Mouse (Mus musculus) forebrain, embryonic 13.5 days (tissue): Measurements from ENCODE around the gene Ppp1r21. TPM values are rescaled to one million over a fixed set of nuclear protein-coding genes. Genes with fewer than 3 reads are reported as not detected.

Experiments used
- ATAC-seq: fragments of 200-750 bp; cut with Nextera tagmentation; 2 replicates; pipeline ENCODE4 v1.8.0; 2017
- H3K27ac ChIP-seq: fragments of 300-500 bp; sonication (generic); 2 replicates; pipeline ENCODE4 v1.5.1; 2015; ENCODE audit warnings: inconsistent platforms, mild to moderate bottlenecking, moderate library complexity
- H3K27me3 ChIP-seq: fragments of 300-500 bp; sonication (generic); 2 replicates; pipeline ENCODE4 v1.6.1; 2015; ENCODE audit warnings: mild to moderate bottlenecking, inconsistent platforms
- H3K36me3 ChIP-seq: fragments of 300-500 bp; sonication (generic); 2 replicates; pipeline ENCODE4 v1.6.1; 2015; ENCODE audit warnings: mild to moderate bottlenecking, inconsistent platforms; ENCODE audit not compliant: poor library complexity, severe bottlenecking
- H3K4me1 ChIP-seq: fragments of 300-500 bp; sonication (generic); 2 replicates; pipeline ENCODE4 v1.6.1; 2015; ENCODE audit warnings: inconsistent platforms
- H3K4me2 ChIP-seq: fragments of 300-500 bp; sonication (generic); 2 replicates; pipeline ENCODE4 v1.6.1; 2015; ENCODE audit warnings: inconsistent platforms, mild to moderate bottlenecking, moderate library complexity
- H3K4me3 ChIP-seq: fragments of 300-500 bp; sonication (generic); 2 replicates; pipeline ENCODE4 v1.5.1; 2015; ENCODE audit warnings: mild to moderate bottlenecking, inconsistent platforms
- H3K9ac ChIP-seq: fragments of 300-500 bp; sonication (generic); 2 replicates; pipeline ENCODE4 v1.6.1; 2015; ENCODE audit warnings: mild to moderate bottlenecking, inconsistent platforms
- H3K9me3 ChIP-seq: fragments of 300-500 bp; sonication (generic); replicated peaks from 2 replicates; pipeline ENCODE4 v1.6.1; 2016; ENCODE audit warnings: inconsistent platforms
- WGBS: fragments of 180-500 bp; shearing (Covaris S2); methylation state at CpG from one replicate; pipeline ENCODE4 v1.1.7; 2015; 5-methylcytosine and 5-hydroxymethylcytosine counted together
- polyA plus RNA-seq: library from polyadenylated mRNA; unstranded; fragments of >200 nt; fragmentation: Nextera tagmentation; extraction: Ambion mirVana; gene quantifications from 2 replicates; pipeline ENCODE4 v1.2.1, GENCODE M21; 2015

Gene Ppp1r21
- 22.4 and 24.7 TPM in 2 replicates for polyA plus RNA-seq

GRCm38 (mm10) chr17:88529519-88530235 is at the start of gene Ppp1r21:
Ppp1r21 (plus strand) TSS chr17:88530118.
- 6% methylated on average over 47 of the region's 49 CpGs for WGBS
- no peaks in the 10 kb centered on the region for H3K36me3 ChIP-seq
- H3K4me3 ChIP-seq, result peak within 1 kb of the TSS; percentile 61
- H3K27ac ChIP-seq, result peak within 1 kb of the TSS; percentile 88
- peak within 1 kb of the TSS; percentile 75 for H3K9ac ChIP-seq
- no peaks in the 10 kb centered on the region for H3K9me3 ChIP-seq
- H3K4me1 ChIP-seq, result peaks cover 15% of the 10 kb centered on the region
- ATAC-seq, result peak; percentile 97
- H3K4me2 ChIP-seq, result peak within 1 kb of the TSS; percentile 80
- H3K27me3 ChIP-seq, result 0 out of 2 replicates have a peak, but pooled peaks cover 3% of the 10 kb centered on the region

GRCm38 (mm10) chr17:88480369-88480768 is 49.5 kb upstream of the Ppp1r21 start:
- H3K9ac ChIP-seq, result no peak overlapping the region

GRCm38 (mm10) chr17:88481062-88481461 is 48.9 kb upstream of the Ppp1r21 start:
- Histone ChIP-seq H3K27me3 (no peaks in the 10 kb centered on the region), H3K27ac (no peak overlapping the region), H3K4me1 (no peaks in the 10 kb centered on the region), H3K9ac (no peak overlapping the region), H3K4me2 (no peak overlapping the region), H3K36me3 (peaks cover 7% of the 10 kb centered on the region; the same call in 1 of the 2 replicates), H3K4me3 (no peak overlapping the region), H3K9me3 (no peaks in the 10 kb centered on the region)
- ATAC-seq, result no peak
- WGBS, result 89% methylated on average over 2 of the region's 2 CpGs

More at GRCm38 (mm10) chr17:88480369-88480768, 49.5 kb upstream of the Ppp1r21 start:
- no peak overlapping the region for H3K27ac ChIP-seq
- ATAC-seq, result no peak
- H3K27me3 ChIP-seq, result no peaks in the 10 kb centered on the region
- H3K4me1 ChIP-seq, result no peaks in the 10 kb centered on the region
- 92% methylated on average over 10 of the region's 10 CpGs for WGBS
- peaks cover 7% of the 10 kb centered on the region; the same call in 1 of the 2 replicates for H3K36me3 ChIP-seq
- H3K9me3 ChIP-seq, result no peaks in the 10 kb centered on the region
- no peak overlapping the region for H3K4me3 ChIP-seq
- no peak overlapping the region for H3K4me2 ChIP-seq

DNA sequence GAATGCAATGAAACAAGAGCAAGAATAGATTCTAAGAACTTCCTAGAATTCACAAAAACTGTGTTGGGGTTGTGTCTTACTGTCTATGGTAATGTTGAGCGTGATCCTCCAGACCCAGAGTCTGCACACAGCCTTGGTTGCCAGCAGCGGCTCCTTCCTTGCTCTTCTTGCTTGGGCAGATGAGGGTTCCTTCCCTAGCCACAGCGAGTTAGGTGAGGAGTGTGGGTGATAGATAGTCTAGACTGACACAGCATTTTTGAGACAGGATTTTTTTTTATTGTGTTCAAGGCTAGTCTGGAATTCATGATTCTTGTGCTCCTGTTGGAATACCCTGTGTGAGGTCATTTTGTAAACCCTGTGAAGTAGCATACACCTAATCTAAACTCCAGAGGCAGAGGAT is 48.3 kb upstream of the Ppp1r21 start:
- Histone ChIP-seq H3K27me3 (no peaks in the 10 kb centered on the region), H3K4me3 (no peak overlapping the region), H3K9ac (no peak overlapping the region), H3K4me2 (no peak overlapping the region), H3K27ac (no peak overlapping the region), H3K36me3 (peaks cover 11% of the 10 kb centered on the region), H3K4me1 (no peaks in the 10 kb centered on the region), H3K9me3 (no peaks in the 10 kb centered on the region)
- ATAC-seq, result no peak
- WGBS, result 93% methylated on average over 3 of the region's 3 CpGs

- Histone ChIP-seq H3K4me1 (no peaks in the 10 kb centered on the region), H3K4me2 (no peak overlapping the region), H3K9me3 (no peaks in the 10 kb centered on the region), H3K27me3 (no peaks in the 10 kb centered on the region), H3K27ac (no peak overlapping the region), H3K4me3 (no peak overlapping the region), H3K36me3 (peaks cover 7% of the 10 kb centered on the region), H3K9ac (no peak overlapping the region)
- ATAC-seq, result no peak
- 94% methylated on average over 11 of the region's 11 CpGs for WGBS
Observed at GRCm38 (mm10) chr17:88484539-88484938, 45.4 kb upstream of the Ppp1r21 start.

DNA sequence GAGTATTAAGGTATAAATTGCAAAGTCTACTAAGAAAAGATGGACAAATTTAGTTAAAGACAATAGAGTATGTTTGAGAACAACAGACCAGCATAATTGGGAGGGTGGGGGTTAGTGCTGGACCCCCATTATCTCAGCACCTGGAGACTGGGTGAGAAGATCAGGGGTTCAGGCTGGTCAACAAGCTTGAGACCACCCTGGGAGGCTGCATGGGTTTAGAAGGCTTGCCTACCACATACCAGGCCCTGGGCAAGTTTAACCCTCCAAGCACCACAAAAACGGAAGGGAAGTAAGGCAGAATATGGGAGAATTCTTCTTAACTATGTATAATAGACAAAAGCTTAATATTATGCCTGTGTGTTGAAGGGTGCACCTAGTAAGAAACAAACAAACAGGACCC is 45.0 kb upstream of the Ppp1r21 start:
- Histone ChIP-seq H3K4me3 (no peak overlapping the region), H3K27me3 (no peaks in the 10 kb centered on the region), H3K9ac (no peak overlapping the region), H3K4me1 (no peaks in the 10 kb centered on the region), H3K4me2 (no peak overlapping the region), H3K36me3 (peaks cover 7% of the 10 kb centered on the region), H3K9me3 (no peaks in the 10 kb centered on the region), H3K27ac (no peak overlapping the region)
- 73% methylated on average over 1 of the region's 1 CpGs for WGBS
- ATAC-seq, result no peak

- peaks cover 19% of the 10 kb centered on the region for H3K36me3 ChIP-seq
- H3K9ac ChIP-seq, result no peak overlapping the region
- H3K27ac ChIP-seq, result no peak overlapping the region
- H3K9me3 ChIP-seq, result no peaks in the 10 kb centered on the region
- no peak overlapping the region for H3K4me2 ChIP-seq
- H3K4me3 ChIP-seq, result no peak overlapping the region
- ATAC-seq, result no peak
- peaks cover 23% of the 10 kb centered on the region for H3K4me1 ChIP-seq
- WGBS, result 85% methylated on average over 10 of the region's 10 CpGs
- H3K27me3 ChIP-seq, result no peaks in the 10 kb centered on the region
Observed at GRCm38 (mm10) chr17:88490546-88490945, 39.4 kb upstream of the Ppp1r21 start.

- Histone ChIP-seq H3K27ac (no peak overlapping the region), H3K9me3 (no peaks in the 10 kb centered on the region), H3K9ac (no peak overlapping the region), H3K36me3 (peaks cover 15% of the 10 kb centered on the region), H3K4me1 (peaks cover 23% of the 10 kb centered on the region), H3K27me3 (no peaks in the 10 kb centered on the region), H3K4me2 (no peak overlapping the region), H3K4me3 (no peak overlapping the region)
- no peak for ATAC-seq
- 94% methylated on average over 13 of the region's 13 CpGs for WGBS
Observed at GRCm38 (mm10) chr17:88491366-88492106, 38.4 kb upstream of the Ppp1r21 start.

- no peak for ATAC-seq
- H3K36me3 ChIP-seq, result peaks cover 12% of the 10 kb centered on the region; the same call in 1 of the 2 replicates
- no peak overlapping the region for H3K27ac ChIP-seq
- WGBS, result 96% methylated on average over 5 of the region's 5 CpGs
- H3K27me3 ChIP-seq, result no peaks in the 10 kb centered on the region
- no peak overlapping the region for H3K4me3 ChIP-seq
- H3K4me1 ChIP-seq, result peaks cover 23% of the 10 kb centered on the region
- H3K9me3 ChIP-seq, result no peaks in the 10 kb centered on the region
- no peak overlapping the region for H3K4me2 ChIP-seq
- H3K9ac ChIP-seq, result no peak overlapping the region
Observed at GRCm38 (mm10) chr17:88492107-88492460, 37.8 kb upstream of the Ppp1r21 start.

DNA sequence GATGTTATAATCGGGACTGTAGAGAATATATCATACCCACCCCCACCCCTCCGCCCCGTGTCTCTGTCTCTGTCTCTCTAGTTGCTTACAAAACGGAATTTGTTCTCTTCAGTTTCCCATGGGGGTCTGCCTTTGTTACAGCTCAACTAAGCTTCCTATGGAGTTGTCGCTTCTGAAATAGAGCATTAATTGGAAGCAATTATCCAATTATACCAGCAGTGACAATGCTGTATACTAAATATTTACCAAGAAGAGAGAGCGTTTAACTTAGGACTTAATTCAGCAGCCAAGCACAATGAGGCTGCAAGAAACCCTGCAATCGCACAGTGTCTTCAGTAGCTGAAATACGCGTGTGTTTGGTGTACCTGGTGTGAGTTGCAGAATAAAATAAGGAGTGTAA is 36.4 kb upstream of the Ppp1r21 start:
- Histone ChIP-seq H3K27me3 (no peaks in the 10 kb centered on the region), H3K4me1 (peaks cover 23% of the 10 kb centered on the region), H3K4me2 (peak overlapping the region; percentile 50), H3K36me3 (peaks cover 12% of the 10 kb centered on the region; the same call in 1 of the 2 replicates), H3K4me3 (no peak overlapping the region), H3K9ac (peak overlapping the region; percentile 48; the same call in 1 of the 2 replicates), H3K9me3 (no peaks in the 10 kb centered on the region), H3K27ac (peak overlapping the region; percentile 89)
- 13% methylated on average over 9 of the region's 9 CpGs for WGBS
- ATAC-seq, result peak; percentile 17

DNA sequence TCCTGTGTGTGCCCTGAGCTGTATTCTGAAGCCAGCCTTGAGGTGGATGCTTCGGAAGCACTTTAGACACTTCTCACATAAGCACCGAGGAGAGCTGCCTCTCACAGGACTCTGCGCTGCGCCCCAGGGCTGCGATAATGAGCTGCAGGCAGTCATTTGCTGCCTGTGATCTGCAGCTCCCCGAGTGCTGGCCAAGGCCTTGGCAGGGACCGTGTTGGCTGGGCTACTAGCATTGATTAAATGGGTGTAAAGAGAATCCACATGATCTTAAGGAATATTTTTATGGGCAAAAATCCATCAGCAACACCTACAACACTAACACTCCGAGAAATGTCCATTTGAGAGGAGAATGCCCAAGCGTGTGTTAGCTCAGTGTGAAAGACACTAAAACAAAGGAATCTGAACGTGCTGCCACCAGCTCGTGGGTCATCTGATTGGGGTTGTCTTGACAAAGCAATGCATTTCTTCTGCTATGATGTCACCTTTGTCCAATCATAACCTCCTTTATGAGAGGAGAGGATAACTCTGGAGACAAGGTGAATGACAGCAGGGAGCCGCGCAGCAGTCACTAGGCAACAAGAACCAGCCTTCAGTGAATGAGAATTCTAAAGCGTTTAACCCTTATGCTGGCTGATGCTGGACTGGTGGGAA is 35.7 kb upstream of the Ppp1r21 start:
- Histone ChIP-seq H3K27me3 (no peaks in the 10 kb centered on the region), H3K4me1 (peaks cover 23% of the 10 kb centered on the region), H3K4me2 (peak overlapping the region; percentile 50), H3K36me3 (peaks cover 12% of the 10 kb centered on the region; the same call in 1 of the 2 replicates), H3K9ac (peak overlapping the region; percentile 48), H3K4me3 (no peak overlapping the region), H3K9me3 (no peaks in the 10 kb centered on the region), H3K27ac (peak overlapping the region; percentile 89)
- ATAC-seq, result peak; percentile 93
- 12% methylated on average over 14 of the region's 14 CpGs for WGBS

- H3K9ac ChIP-seq, result peak overlapping the region; percentile 48
- peak overlapping the region; percentile 89 for H3K27ac ChIP-seq
- H3K4me1 ChIP-seq, result peaks cover 23% of the 10 kb centered on the region
- no peaks in the 10 kb centered on the region for H3K9me3 ChIP-seq
- no peaks in the 10 kb centered on the region for H3K27me3 ChIP-seq
- WGBS, result 27% methylated on average over 10 of the region's 10 CpGs
- peak; percentile 46 for ATAC-seq
- H3K36me3 ChIP-seq, result peaks cover 12% of the 10 kb centered on the region; the same call in 1 of the 2 replicates
- no peak overlapping the region for H3K4me3 ChIP-seq
- H3K4me2 ChIP-seq, result peak overlapping the region; percentile 50
Observed at GRCm38 (mm10) chr17:88494772-88495132, 35.2 kb upstream of the Ppp1r21 start.
